Mouse (Mus musculus): ENCODE measurements around the gene Abcg8. TPM values are rescaled to one million over a fixed set of nuclear protein-coding genes. Genes with fewer than 3 reads are reported as not detected.

Gene Abcg8
- polyA plus RNA-seq (2015; fragmentation: Nextera tagmentation; extraction: Ambion mirVana) = 0.55 and 0.58 TPM in 2 replicates

DNA sequence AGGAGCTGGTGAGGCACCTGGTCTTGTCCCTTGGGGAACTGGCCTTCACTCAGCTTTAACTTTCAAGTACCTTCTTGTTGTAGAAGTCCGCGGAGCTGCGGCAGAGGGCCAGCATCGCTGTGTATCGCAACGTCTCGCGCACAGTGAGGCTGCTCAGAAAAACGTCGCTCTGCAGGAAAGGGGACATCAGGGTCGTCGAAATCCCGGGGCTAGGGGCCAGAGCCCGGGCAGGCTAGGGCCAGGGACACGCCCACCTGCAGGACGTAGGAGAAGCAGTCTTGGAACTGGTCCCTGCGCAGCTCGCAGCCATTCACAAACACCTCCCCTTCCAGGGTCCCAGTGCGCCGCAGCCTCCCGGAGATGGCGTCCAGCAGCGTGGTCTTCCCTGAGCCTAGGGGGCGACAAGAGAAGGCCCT lies at the start of gene Abcg8:
Gene Abcg8 (plus strand): TSS at position 352 of the 416 bp plus-strand sequence.
- no peaks in the 10 kb centered on the region for H3K4me1 ChIP-seq (ENCODE audit: control insufficient read depth, low read depth, low read length)
- no peaks in the 10 kb centered on the region for H3K9me3 ChIP-seq (replicated peaks; ENCODE audit: control insufficient read depth, low read length)
- H3K27me3 ChIP-seq (ENCODE audit: control insufficient read depth, insufficient read depth, low read depth, low read length) = peaks cover 4% of the 10 kb centered on the region
- H3K36me3 ChIP-seq (ENCODE audit: control insufficient read depth, insufficient read depth) = no peaks in the 10 kb centered on the region
- 3% methylated on average over 24 of the region's 24 CpGs for WGBS (ENCODE audit: insufficient replicate concordance)
- peak; percentile 24; the same call in 1 of the 2 replicates for ATAC-seq (ENCODE audit: low read depth)
- H3K4me2 ChIP-seq (ENCODE audit: low read depth, low read length) = peak within 1 kb of the TSS; percentile 50
- no peak within 1 kb of the TSS for H3K27ac ChIP-seq (ENCODE audit: low read length)
- H3K4me3 ChIP-seq (ENCODE audit: low read depth, low read length) = peak within 1 kb of the TSS; percentile 33
- H3K9ac ChIP-seq (ENCODE audit: low read depth, low read length) = no peak within 1 kb of the TSS

DNA sequence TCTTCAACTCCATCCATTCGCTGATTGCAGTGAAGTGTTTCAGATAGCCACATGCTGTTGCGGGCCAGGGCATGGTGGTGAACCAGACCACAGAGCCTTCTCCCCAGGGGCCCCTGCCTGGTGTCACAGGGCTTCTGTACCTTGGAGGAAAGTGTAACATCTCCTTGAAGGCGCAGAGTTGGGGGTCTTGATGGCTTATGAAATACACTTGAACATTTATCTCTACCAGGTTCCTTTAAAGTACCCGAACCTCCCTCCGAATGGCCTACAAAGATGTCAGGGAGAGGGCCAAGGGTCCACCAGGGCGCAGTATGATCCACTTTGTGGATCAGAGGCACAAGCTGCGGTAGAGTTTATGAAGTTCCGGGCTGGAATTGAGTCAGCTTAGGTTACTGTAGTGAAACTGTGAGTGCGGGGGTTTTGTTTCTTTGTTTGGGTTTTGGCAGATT lies 49.2 kb upstream of the Abcg8 start:
- H3K36me3 ChIP-seq (ENCODE audit: control insufficient read depth, insufficient read depth) = no peaks in the 10 kb centered on the region
- WGBS (ENCODE audit: insufficient replicate concordance) = 47% methylated on average over 9 of the region's 9 CpGs
- H3K9ac ChIP-seq (ENCODE audit: low read depth, low read length) = no peak overlapping the region
- peak overlapping the region; percentile 72 for H3K4me2 ChIP-seq (ENCODE audit: low read depth, low read length)
- no peak for ATAC-seq (ENCODE audit: low read depth)
- H3K27ac ChIP-seq (ENCODE audit: low read length) = no peak overlapping the region
- no peaks in the 10 kb centered on the region; the same call in 1 of the 2 replicates for H3K4me1 ChIP-seq (ENCODE audit: control insufficient read depth, low read depth, low read length)
- H3K4me3 ChIP-seq (ENCODE audit: low read depth, low read length) = no peak overlapping the region; the same call in 1 of the 2 replicates
- no peaks in the 10 kb centered on the region for H3K9me3 ChIP-seq (replicated peaks; ENCODE audit: control insufficient read depth, low read length)
- H3K27me3 ChIP-seq (ENCODE audit: control insufficient read depth, insufficient read depth, low read depth, low read length) = no peaks in the 10 kb centered on the region

DNA sequence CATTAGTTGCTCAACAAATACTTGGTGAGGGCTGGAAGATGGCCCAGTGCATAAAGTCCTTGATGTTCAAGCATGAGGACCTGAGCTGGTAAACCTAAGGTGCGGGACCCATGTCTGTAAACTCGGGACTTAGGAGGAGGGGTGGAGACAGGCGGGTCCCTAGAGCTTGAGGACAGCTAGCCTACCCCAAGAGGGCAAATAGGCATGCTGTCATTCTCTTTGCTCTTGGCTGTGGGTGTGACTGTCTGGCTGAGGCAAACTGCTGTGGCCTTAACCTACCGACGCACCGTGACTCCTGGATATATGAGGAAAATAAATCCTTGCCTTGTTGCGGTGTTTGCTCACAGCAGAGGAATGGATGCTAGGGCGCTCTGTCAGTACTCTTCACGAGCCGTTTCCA lies 48.4 kb upstream of the Abcg8 start:
- no peak for ATAC-seq (ENCODE audit: low read depth)
- WGBS (ENCODE audit: insufficient replicate concordance) = 69% methylated on average over 10 of the region's 10 CpGs
- Histone ChIP-seq H3K27ac (ENCODE audit: low read length) (no peak overlapping the region), H3K4me2 (ENCODE audit: low read depth, low read length) (no peak overlapping the region), H3K9me3 (replicated peaks; ENCODE audit: control insufficient read depth, low read length) (no peaks in the 10 kb centered on the region), H3K4me1 (ENCODE audit: control insufficient read depth, low read depth, low read length) (no peaks in the 10 kb centered on the region; the same call in 1 of the 2 replicates), H3K4me3 (ENCODE audit: low read depth, low read length) (no peak overlapping the region), H3K36me3 (ENCODE audit: control insufficient read depth, insufficient read depth) (no peaks in the 10 kb centered on the region), H3K9ac (ENCODE audit: low read depth, low read length) (no peak overlapping the region), H3K27me3 (ENCODE audit: control insufficient read depth, insufficient read depth, low read depth, low read length) (no peaks in the 10 kb centered on the region)

DNA sequence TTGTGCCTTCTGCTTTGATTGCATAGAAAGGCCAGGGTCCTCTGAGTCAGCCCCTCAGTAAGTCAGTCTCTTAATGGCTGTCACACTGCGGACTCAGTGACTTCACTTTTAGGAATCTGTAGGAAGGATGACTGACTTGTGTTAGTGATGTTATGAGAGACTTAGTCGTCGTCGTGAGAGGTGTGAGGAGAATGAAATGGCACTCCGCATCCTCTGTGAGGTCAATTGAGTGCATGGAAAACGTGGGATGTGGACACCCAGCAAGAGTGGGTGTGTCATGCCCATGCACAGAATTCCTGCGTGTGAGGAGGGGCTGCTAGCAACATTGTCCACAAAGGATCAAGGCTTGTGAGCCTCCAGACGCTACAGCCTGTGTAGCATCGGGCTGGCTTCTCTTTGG lies 47.5 kb upstream of the Abcg8 start:
- no peak for ATAC-seq (ENCODE audit: low read depth)
- Histone ChIP-seq H3K4me2 (ENCODE audit: low read depth, low read length) (no peak overlapping the region), H3K27me3 (ENCODE audit: control insufficient read depth, insufficient read depth, low read depth, low read length) (no peaks in the 10 kb centered on the region), H3K9ac (ENCODE audit: low read depth, low read length) (no peak overlapping the region), H3K36me3 (ENCODE audit: control insufficient read depth, insufficient read depth) (no peaks in the 10 kb centered on the region), H3K27ac (ENCODE audit: low read length) (no peak overlapping the region), H3K4me3 (ENCODE audit: low read depth, low read length) (no peak overlapping the region), H3K9me3 (replicated peaks; ENCODE audit: control insufficient read depth, low read length) (no peaks in the 10 kb centered on the region), H3K4me1 (ENCODE audit: control insufficient read depth, low read depth, low read length) (no peaks in the 10 kb centered on the region; the same call in 1 of the 2 replicates)
- 73% methylated on average over 9 of the region's 9 CpGs for WGBS (ENCODE audit: insufficient replicate concordance)

DNA sequence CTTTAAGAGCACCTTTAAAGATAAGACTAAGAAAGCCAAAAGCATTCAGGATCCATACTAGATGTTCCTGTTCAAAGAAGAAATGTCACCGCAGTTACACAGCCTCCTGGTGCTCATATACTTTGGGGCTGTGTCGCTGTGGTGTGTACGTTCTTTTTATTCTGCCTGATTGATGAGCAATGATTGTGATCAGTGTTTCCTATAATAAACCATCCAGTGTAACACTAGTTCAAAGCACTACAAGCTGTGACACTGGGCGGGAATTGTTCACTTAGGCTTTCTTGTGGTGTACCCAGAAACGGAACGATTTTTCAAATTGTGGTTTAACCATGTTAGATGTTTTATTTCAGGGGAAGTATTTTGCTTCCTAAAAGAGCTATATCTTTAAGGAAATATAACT lies 44.3 kb upstream of the Abcg8 start:
- Histone ChIP-seq H3K27ac (ENCODE audit: low read length) (no peak overlapping the region), H3K4me3 (ENCODE audit: low read depth, low read length) (no peak overlapping the region), H3K9me3 (replicated peaks; ENCODE audit: control insufficient read depth, low read length) (no peaks in the 10 kb centered on the region), H3K9ac (ENCODE audit: low read depth, low read length) (no peak overlapping the region), H3K27me3 (ENCODE audit: control insufficient read depth, insufficient read depth, low read depth, low read length) (no peaks in the 10 kb centered on the region), H3K4me1 (ENCODE audit: control insufficient read depth, low read depth, low read length) (no peaks in the 10 kb centered on the region), H3K4me2 (ENCODE audit: low read depth, low read length) (no peak overlapping the region), H3K36me3 (ENCODE audit: control insufficient read depth, insufficient read depth) (no peaks in the 10 kb centered on the region)
- WGBS (ENCODE audit: insufficient replicate concordance) = 61% methylated on average over 6 of the region's 6 CpGs
- ATAC-seq (ENCODE audit: low read depth) = no peak

DNA sequence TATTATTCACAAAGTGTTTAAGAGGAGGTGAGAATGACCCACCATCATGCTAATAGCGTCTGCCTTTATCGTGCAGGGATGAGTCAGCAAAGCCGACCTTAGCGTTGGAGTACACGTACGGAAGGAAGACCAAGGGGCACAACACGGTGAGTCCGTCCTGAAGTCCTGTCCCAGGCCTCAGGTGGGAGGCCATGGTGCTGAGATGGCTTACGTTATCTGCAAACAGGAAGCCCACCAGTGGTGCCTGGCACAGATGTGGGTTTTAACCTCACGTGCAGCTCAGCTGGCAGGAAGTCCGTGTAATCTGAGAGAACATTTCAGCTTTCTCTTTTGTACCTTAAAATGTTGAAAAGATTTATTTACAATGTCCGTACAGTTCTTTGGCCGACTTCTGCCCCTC lies 42.7 kb upstream of the Abcg8 start:
- no peak overlapping the region for H3K4me3 ChIP-seq (ENCODE audit: low read depth, low read length)
- no peaks in the 10 kb centered on the region for H3K9me3 ChIP-seq (replicated peaks; ENCODE audit: control insufficient read depth, low read length)
- no peaks in the 10 kb centered on the region for H3K4me1 ChIP-seq (ENCODE audit: control insufficient read depth, low read depth, low read length)
- H3K36me3 ChIP-seq (ENCODE audit: control insufficient read depth, insufficient read depth) = no peaks in the 10 kb centered on the region
- no peak overlapping the region for H3K9ac ChIP-seq (ENCODE audit: low read depth, low read length)
- no peak for ATAC-seq (ENCODE audit: low read depth)
- H3K27me3 ChIP-seq (ENCODE audit: control insufficient read depth, insufficient read depth, low read depth, low read length) = no peaks in the 10 kb centered on the region
- no peak overlapping the region for H3K27ac ChIP-seq (ENCODE audit: low read length)
- 31% methylated on average over 13 of the region's 13 CpGs for WGBS (ENCODE audit: insufficient replicate concordance)
- H3K4me2 ChIP-seq (ENCODE audit: low read depth, low read length) = no peak overlapping the region

DNA sequence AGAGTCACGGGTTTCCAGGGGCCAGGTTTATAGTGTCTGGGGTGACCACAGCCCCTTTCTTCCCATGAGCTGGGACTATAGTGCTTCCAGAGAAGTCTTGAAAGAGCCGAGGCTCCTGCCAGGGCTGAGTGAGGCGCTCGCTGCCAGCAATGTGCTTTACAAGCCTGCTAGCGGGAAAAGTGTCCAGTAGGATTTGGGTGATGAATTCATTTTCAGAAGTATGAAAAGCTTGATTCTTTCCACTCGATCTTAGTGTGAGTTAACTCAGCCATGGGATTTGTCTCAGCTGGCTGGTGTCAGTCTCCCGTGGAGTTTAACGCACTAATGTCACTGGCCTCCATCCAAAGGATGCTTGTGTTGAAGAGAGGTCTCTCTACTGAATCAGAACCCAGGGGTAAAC lies 39.8 kb upstream of the Abcg8 start:
- WGBS (ENCODE audit: insufficient replicate concordance) = 65% methylated on average over 8 of the region's 8 CpGs
- ATAC-seq (ENCODE audit: low read depth) = no peak

DNA sequence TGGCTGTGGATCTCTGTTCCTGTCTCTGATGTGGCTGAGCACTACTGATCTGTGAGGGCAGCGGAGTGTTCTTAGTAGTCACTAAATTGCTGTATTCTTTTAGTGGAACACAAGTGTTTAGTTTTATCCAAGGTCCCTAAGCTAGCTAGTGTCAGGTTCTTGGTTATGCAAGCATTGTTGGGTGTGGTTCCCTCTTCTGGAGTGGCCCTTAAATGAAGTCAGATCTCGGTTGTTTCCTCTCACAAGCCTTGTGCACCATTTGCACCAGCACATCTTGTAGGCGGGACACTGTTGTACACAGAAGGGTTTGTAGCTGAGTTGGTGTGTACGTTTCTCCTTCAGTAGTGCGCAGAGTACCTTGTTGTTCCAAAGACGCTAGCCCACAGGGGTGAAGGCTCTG lies 38.1 kb upstream of the Abcg8 start:
- H3K27ac ChIP-seq (ENCODE audit: low read length) = no peak overlapping the region
- H3K27me3 ChIP-seq (ENCODE audit: control insufficient read depth, insufficient read depth, low read depth, low read length) = no peaks in the 10 kb centered on the region
- WGBS (ENCODE audit: insufficient replicate concordance) = 71% methylated on average over 6 of the region's 6 CpGs
- no peak for ATAC-seq (ENCODE audit: low read depth)
- H3K36me3 ChIP-seq (ENCODE audit: control insufficient read depth, insufficient read depth) = no peaks in the 10 kb centered on the region
- H3K4me3 ChIP-seq (ENCODE audit: low read depth, low read length) = no peak overlapping the region
- no peak overlapping the region for H3K4me2 ChIP-seq (ENCODE audit: low read depth, low read length)
- H3K9ac ChIP-seq (ENCODE audit: low read depth, low read length) = no peak overlapping the region
- no peaks in the 10 kb centered on the region for H3K9me3 ChIP-seq (replicated peaks; ENCODE audit: control insufficient read depth, low read length)
- no peaks in the 10 kb centered on the region for H3K4me1 ChIP-seq (ENCODE audit: control insufficient read depth, low read depth, low read length)

More for the DNA sequence above, 39.8 kb upstream of the Abcg8 start:
- H3K36me3 ChIP-seq (ENCODE audit: control insufficient read depth, insufficient read depth) = no peaks in the 10 kb centered on the region
- H3K27ac ChIP-seq (ENCODE audit: low read length) = no peak overlapping the region
- H3K27me3 ChIP-seq (ENCODE audit: control insufficient read depth, insufficient read depth, low read depth, low read length) = no peaks in the 10 kb centered on the region
- no peaks in the 10 kb centered on the region for H3K9me3 ChIP-seq (replicated peaks; ENCODE audit: control insufficient read depth, low read length)
- no peaks in the 10 kb centered on the region for H3K4me1 ChIP-seq (ENCODE audit: control insufficient read depth, low read depth, low read length)
- no peak overlapping the region for H3K4me2 ChIP-seq (ENCODE audit: low read depth, low read length)
- no peak overlapping the region for H3K9ac ChIP-seq (ENCODE audit: low read depth, low read length)
- no peak overlapping the region for H3K4me3 ChIP-seq (ENCODE audit: low read depth, low read length)

DNA sequence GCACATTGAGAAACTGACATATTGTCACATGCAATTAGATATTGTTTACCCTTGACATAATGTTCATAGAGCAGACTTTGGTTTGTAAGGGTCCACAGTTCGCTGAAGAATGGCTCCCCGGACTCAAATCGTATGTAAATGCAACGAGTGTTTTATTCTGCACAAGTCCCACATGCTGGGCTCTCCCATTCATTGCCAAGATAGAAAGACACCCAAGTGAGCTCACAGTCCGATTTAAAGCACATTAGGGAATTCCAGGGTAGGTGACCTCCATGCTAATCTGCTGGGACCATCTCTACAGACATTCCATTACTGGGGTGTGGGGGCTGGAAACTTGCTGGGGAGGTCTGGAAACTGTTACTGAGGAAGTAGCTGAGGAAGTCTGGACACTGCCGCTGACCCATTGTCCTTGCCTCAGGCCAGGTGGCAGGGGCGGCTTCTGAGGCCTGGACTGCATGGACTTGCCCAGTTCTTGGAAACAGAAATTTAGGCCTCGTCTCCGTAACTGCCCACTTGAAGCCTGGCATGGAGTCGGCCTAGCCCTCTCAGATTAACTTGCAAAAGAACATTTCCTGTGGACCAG lies 36.2 kb upstream of the Abcg8 start:
- no peaks in the 10 kb centered on the region for H3K27me3 ChIP-seq (ENCODE audit: control insufficient read depth, insufficient read depth, low read depth, low read length)
- no peak overlapping the region for H3K27ac ChIP-seq (ENCODE audit: low read length)
- H3K4me2 ChIP-seq (ENCODE audit: low read depth, low read length) = no peak overlapping the region
- H3K9ac ChIP-seq (ENCODE audit: low read depth, low read length) = no peak overlapping the region
- no peaks in the 10 kb centered on the region for H3K9me3 ChIP-seq (replicated peaks; ENCODE audit: control insufficient read depth, low read length)
- 63% methylated on average over 10 of the region's 10 CpGs for WGBS (ENCODE audit: insufficient replicate concordance)
- H3K36me3 ChIP-seq (ENCODE audit: control insufficient read depth, insufficient read depth) = no peaks in the 10 kb centered on the region
- no peak overlapping the region for H3K4me3 ChIP-seq (ENCODE audit: low read depth, low read length)
- H3K4me1 ChIP-seq (ENCODE audit: control insufficient read depth, low read depth, low read length) = no peaks in the 10 kb centered on the region
- ATAC-seq (ENCODE audit: low read depth) = no peak

Measured in liver, embryonic 16.5 days (tissue).